In the genomic region with DNA sequence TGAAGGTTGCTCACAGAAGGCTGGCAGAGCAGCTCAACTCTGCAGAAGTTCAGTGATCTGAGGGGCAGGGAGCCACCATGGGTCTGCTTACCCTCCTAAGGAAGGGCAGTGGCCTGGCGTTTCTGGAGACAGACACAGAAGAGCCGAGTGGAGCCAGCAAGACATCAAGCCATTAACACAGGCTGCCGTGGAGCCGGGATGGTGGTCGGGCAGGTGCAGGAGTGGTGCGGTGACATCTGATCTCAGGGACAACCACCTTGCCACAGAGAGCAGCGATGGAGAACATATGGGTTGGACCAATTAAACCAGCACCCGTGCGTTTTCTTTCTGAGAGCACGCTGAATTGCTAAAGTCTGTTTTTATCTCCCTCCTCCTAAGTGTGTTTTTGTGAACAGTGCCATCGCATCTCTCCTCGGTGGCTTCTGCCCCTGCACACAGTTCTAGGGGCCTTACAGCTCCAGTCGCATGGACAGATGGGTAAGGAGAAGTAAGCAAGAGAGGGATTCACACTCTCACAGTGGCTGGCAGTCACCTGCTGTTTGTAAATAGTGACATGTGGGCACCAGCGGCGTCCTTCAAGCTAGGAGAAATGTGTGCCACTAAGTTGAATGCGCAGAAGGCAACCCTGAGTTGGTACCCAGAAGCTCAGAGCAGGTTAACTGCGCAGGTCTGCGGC, we compare ENCODE assay signal across 15 mouse cellular contexts.
DNase-seq lines count a peak whose midpoint lies in the region; ATAC-seq and TF ChIP-seq lines count a peak whose summit lies in the region.
"Had no signal": no experiment of that assay in that cellular context is flagged by ENCODE, and none has a peak within 500 bp of the region (broad histone marks: within the 10 kb centered on the region; RNA-seq: fewer than 3 reads in every experiment).

No protein-coding gene starts in this region.

- TF ChIP-seq EP300 in liver, postnatal 0 days (IDR thresholded peaks at IDR 0.05; ENCODE audit: low read depth), result no peak

- peaks cover 9% of the 10 kb centered on the region; the same call in 1 of the 2 replicates for H3K4me1 ChIP-seq in E14TG2a.4 (replicated peaks; ENCODE audit: low read depth, low read length)
- H3K4me1 ChIP-seq in forebrain, embryonic 12.5 days, result peaks cover 28% of the 10 kb centered on the region
- H3K4me1 ChIP-seq in hindbrain, postnatal 0 days (ENCODE audit: insufficient read depth, low read length), result peaks cover 3% of the 10 kb centered on the region; the same call in 1 of the 2 replicates
- no peaks in the 10 kb centered on the region for H3K4me1 ChIP-seq in liver, postnatal 0 days (ENCODE audit: insufficient read depth)
- H3K4me1 ChIP-seq: liver, embryonic 15.5 days had no signal

- peak; percentile 28 to 31 for DNase-seq in cerebellum, postnatal 10 days
- DNase-seq in cerebellum, adult 11-12 months, result no peak
- peak; percentile 8 for DNase-seq in hindbrain, postnatal 0 days (ENCODE audit: low spot score)
- no peak for DNase-seq in frontal cortex, postnatal 36 days (ENCODE audit: low spot score in 2 of 2)
- DNase-seq in liver, postnatal 0 days, result no peak
- no peak for DNase-seq in lung, adult 18-20 months
- DNase-seq: cerebellum, adult 18-20 months; kidney, adult 8-10 months; lung, postnatal 4 days; thymus, postnatal 25 days had no signal

- no peak overlapping the region for H3K9ac ChIP-seq in forebrain, embryonic 12.5 days
- no peak overlapping the region for H3K9ac ChIP-seq in hindbrain, postnatal 0 days (replicated peaks; ENCODE audit: low read length)
- no peak overlapping the region for H3K9ac ChIP-seq in liver, postnatal 0 days (replicated peaks)
- H3K9ac ChIP-seq: embryonic facial prominence, embryonic 15.5 days; limb, embryonic 12.5 days; liver, embryonic 15.5 days had no signal

- 46% methylated on average over 18 of the region's 18 CpGs for WGBS in forebrain, embryonic 12.5 days
- 58% methylated on average over 18 of the region's 18 CpGs for WGBS in hindbrain, postnatal 0 days
- WGBS in liver, postnatal 0 days (ENCODE audit: insufficient replicate concordance), result 72% methylated on average over 18 of the region's 18 CpGs

- H3K36me3 ChIP-seq in E14TG2a.4 (ENCODE audit: insufficient read depth, low read length), result no peaks in the 10 kb centered on the region
- no peaks in the 10 kb centered on the region for H3K36me3 ChIP-seq in forebrain, embryonic 12.5 days (replicated peaks)
- no peaks in the 10 kb centered on the region for H3K36me3 ChIP-seq in hindbrain, postnatal 0 days (ENCODE audit: insufficient read depth, low read length)
- no peaks in the 10 kb centered on the region for H3K36me3 ChIP-seq in liver, postnatal 0 days (replicated peaks; ENCODE audit: insufficient read depth, low read length)
- H3K36me3 ChIP-seq: embryonic facial prominence, embryonic 15.5 days; limb, embryonic 12.5 days; liver, embryonic 15.5 days had no signal

- TF ChIP-seq CTCF in E14TG2a.4 (conservative IDR thresholded peaks at IDR 0.05; ENCODE audit: low read length), result no peak
- no peak for TF ChIP-seq CTCF in hindbrain, postnatal 0 days (IDR thresholded peaks at IDR 0.05; ENCODE audit: low read depth)
- TF ChIP-seq CTCF in liver, postnatal 0 days (IDR thresholded peaks at IDR 0.05; ENCODE audit: low read depth), result no peak

- no peaks in the 10 kb centered on the region for H3K9me3 ChIP-seq in E14TG2a.4 (ENCODE audit: low read length)
- H3K9me3 ChIP-seq in forebrain, embryonic 12.5 days, result no peaks in the 10 kb centered on the region
- no peaks in the 10 kb centered on the region for H3K9me3 ChIP-seq in hindbrain, postnatal 0 days (ENCODE audit: low read length)
- no peaks in the 10 kb centered on the region for H3K9me3 ChIP-seq in liver, postnatal 0 days (ENCODE audit: low read length)
- H3K9me3 ChIP-seq: embryonic facial prominence, embryonic 15.5 days; limb, embryonic 12.5 days; liver, embryonic 15.5 days had no signal

- ATAC-seq in forebrain, embryonic 12.5 days (ENCODE audit: low FRiP score), result no peak
- peak; percentile 58 for ATAC-seq in hindbrain, postnatal 0 days
- no peak for ATAC-seq in liver, postnatal 0 days

- peak overlapping the region; percentile 43 for H3K4me3 ChIP-seq in E14TG2a.4 (replicated peaks; ENCODE audit: low read length)
- no peak overlapping the region for H3K4me3 ChIP-seq in forebrain, embryonic 12.5 days (replicated peaks)
- H3K4me3 ChIP-seq in hindbrain, postnatal 0 days (ENCODE audit: low read length), result no peak overlapping the region
- H3K4me3 ChIP-seq in liver, postnatal 0 days (ENCODE audit: low read depth, low read length), result no peak overlapping the region
- H3K4me3 ChIP-seq: embryonic facial prominence, embryonic 15.5 days; limb, embryonic 12.5 days; liver, embryonic 15.5 days had no signal

- 0 out of 2 replicates have a peak overlapping the region, but pooled peaks have one; percentile 31 for H3K27ac ChIP-seq in forebrain, embryonic 12.5 days
- H3K27ac ChIP-seq in hindbrain, postnatal 0 days, result no peak overlapping the region
- no peak overlapping the region for H3K27ac ChIP-seq in liver, postnatal 0 days (ENCODE audit: low read depth)
- H3K27ac ChIP-seq: embryonic facial prominence, embryonic 15.5 days; limb, embryonic 12.5 days; liver, embryonic 15.5 days had no signal

- peaks cover 21% of the 10 kb centered on the region for H3K27me3 ChIP-seq in E14TG2a.4 (ENCODE audit: insufficient read depth, low read length)
- peaks cover 95% of the 10 kb centered on the region for H3K27me3 ChIP-seq in forebrain, embryonic 12.5 days
- no peaks in the 10 kb centered on the region for H3K27me3 ChIP-seq in hindbrain, postnatal 0 days (ENCODE audit: insufficient read depth, low read length)
- H3K27me3 ChIP-seq in liver, postnatal 0 days (ENCODE audit: insufficient read depth, low read length), result no peaks in the 10 kb centered on the region
- H3K27me3 ChIP-seq: liver, embryonic 15.5 days had no signal

- H3K4me2 ChIP-seq in forebrain, embryonic 12.5 days, result no peak overlapping the region
- no peak overlapping the region for H3K4me2 ChIP-seq in hindbrain, postnatal 0 days (ENCODE audit: low read depth, low read length)
- H3K4me2 ChIP-seq in liver, postnatal 0 days (ENCODE audit: low read depth, low read length), result no peak overlapping the region
- H3K4me2 ChIP-seq: embryonic facial prominence, embryonic 15.5 days; limb, embryonic 12.5 days; liver, embryonic 15.5 days had no signal

Comparison
In these comparisons a context has a peak if more than half of its experiments do, and no peak if none do; other contexts are left out.
1. DNase-seq: peak in cerebellum, postnatal 10 days (2 of 2) and hindbrain, postnatal 0 days (single experiment); none in cerebellum, adult 11-12 months (single experiment), frontal cortex, postnatal 36 days (0 of 2), liver, postnatal 0 days (single experiment) and lung, adult 18-20 months (0 of 2).